Mouse (Mus musculus): Measurements from ENCODE around the gene Wfdc18. TPM values are rescaled to one million over a fixed set of nuclear protein-coding genes. Genes with fewer than 3 reads are reported as not detected.
A peak's percentile ranks its signal among the peaks of the same experiment; 100 is the strongest.

Gene Wfdc18
- polyA plus RNA-seq, 1 experiment from 2014 or later = not detected

DNA sequence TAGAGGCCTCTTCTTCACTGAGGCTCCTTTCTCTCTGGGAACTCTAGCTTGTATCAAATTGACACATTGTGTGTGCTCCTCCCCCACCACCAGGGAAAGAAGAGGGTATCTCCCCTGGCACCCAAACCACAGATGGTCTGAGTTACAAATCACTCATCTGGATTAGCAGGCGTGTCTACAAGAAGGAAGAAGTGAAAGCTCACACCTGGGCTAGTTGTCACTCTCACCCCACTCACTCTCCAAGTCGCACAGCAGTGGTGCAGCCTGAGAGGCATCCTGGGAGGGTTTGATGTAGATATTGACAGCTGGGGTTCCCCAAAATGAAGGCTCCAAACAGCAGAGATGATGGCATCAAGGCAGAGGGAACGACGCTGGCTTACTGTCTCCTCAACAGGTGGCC is 37.3 kb downstream of the Wfdc18 start:
- H3K36me3 ChIP-seq (replicated peaks; ENCODE audit: control insufficient read depth, insufficient read depth, low read depth, low read length) = no peaks in the 10 kb centered on the region
- H3K9ac ChIP-seq (replicated peaks; ENCODE audit: low read length) = no peak overlapping the region
- no peak overlapping the region for H3K4me3 ChIP-seq (ENCODE audit: low read depth, low read length)
- DNase-seq (ENCODE audit: low spot score) (no peak), ATAC-seq (replicated peaks; ENCODE audit: insufficient number of reproducible peaks, low FRiP score, low TSS enrichment, low read depth) (no peak)
- no peaks in the 10 kb centered on the region; the same call in 1 of the 2 replicates for H3K27me3 ChIP-seq (ENCODE audit: control insufficient read depth, insufficient read depth, low read length)
- no peak overlapping the region for H3K4me2 ChIP-seq (ENCODE audit: low read depth, low read length)
- WGBS = 66% methylated on average over 4 of the region's 4 CpGs
- H3K27ac ChIP-seq (replicated peaks; ENCODE audit: low read depth, low read length) = no peak overlapping the region
- no peaks in the 10 kb centered on the region for H3K4me1 ChIP-seq (ENCODE audit: control insufficient read depth, insufficient read depth, low read length)
- H3K9me3 ChIP-seq (replicated peaks; ENCODE audit: control insufficient read depth, low read length) = no peaks in the 10 kb centered on the region

DNA sequence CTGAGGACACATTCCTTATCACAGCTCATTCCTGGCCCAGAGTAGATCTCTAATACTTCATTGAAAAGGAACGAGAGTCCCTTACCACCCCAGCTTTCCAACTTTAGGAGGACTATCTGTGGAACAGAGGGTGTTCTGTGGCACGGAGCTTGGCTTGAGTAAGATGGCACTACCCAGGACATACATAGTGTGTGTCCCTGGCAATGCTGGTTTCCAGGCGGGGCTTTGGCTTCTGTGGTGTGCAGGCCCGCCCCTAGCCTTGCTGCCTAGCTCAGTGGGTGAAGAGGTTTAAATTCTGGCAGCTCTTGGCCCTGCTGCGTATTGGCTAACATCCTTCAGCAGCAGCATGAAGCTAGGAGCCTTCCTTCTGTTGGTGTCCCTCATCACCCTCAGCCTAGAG is 37.9 kb downstream of the Wfdc18 start, which contains the start of gene Wfdc21:
Wfdc21 (plus strand) TSS at position 260 of the 400 bp plus-strand sequence.
- no peaks in the 10 kb centered on the region for H3K4me1 ChIP-seq (ENCODE audit: control insufficient read depth, insufficient read depth, low read length)
- H3K27ac ChIP-seq (replicated peaks; ENCODE audit: low read depth, low read length) = no peak within 1 kb of the TSS
- no peak within 1 kb of the TSS for H3K9ac ChIP-seq (replicated peaks; ENCODE audit: low read length)
- H3K9me3 ChIP-seq (replicated peaks; ENCODE audit: control insufficient read depth, low read length) = no peaks in the 10 kb centered on the region
- DNase-seq (ENCODE audit: low spot score) = no peak
- no peaks in the 10 kb centered on the region; the same call in 1 of the 2 replicates for H3K27me3 ChIP-seq (ENCODE audit: control insufficient read depth, insufficient read depth, low read length)
- no peaks in the 10 kb centered on the region for H3K36me3 ChIP-seq (replicated peaks; ENCODE audit: control insufficient read depth, insufficient read depth, low read depth, low read length)
- ATAC-seq (replicated peaks; ENCODE audit: insufficient number of reproducible peaks, low FRiP score, low TSS enrichment, low read depth) = no peak
- H3K4me2 ChIP-seq (ENCODE audit: low read depth, low read length) = no peak within 1 kb of the TSS
- no peak within 1 kb of the TSS for H3K4me3 ChIP-seq (ENCODE audit: low read depth, low read length)
- 77% methylated on average over 5 of the region's 5 CpGs for WGBS

DNA sequence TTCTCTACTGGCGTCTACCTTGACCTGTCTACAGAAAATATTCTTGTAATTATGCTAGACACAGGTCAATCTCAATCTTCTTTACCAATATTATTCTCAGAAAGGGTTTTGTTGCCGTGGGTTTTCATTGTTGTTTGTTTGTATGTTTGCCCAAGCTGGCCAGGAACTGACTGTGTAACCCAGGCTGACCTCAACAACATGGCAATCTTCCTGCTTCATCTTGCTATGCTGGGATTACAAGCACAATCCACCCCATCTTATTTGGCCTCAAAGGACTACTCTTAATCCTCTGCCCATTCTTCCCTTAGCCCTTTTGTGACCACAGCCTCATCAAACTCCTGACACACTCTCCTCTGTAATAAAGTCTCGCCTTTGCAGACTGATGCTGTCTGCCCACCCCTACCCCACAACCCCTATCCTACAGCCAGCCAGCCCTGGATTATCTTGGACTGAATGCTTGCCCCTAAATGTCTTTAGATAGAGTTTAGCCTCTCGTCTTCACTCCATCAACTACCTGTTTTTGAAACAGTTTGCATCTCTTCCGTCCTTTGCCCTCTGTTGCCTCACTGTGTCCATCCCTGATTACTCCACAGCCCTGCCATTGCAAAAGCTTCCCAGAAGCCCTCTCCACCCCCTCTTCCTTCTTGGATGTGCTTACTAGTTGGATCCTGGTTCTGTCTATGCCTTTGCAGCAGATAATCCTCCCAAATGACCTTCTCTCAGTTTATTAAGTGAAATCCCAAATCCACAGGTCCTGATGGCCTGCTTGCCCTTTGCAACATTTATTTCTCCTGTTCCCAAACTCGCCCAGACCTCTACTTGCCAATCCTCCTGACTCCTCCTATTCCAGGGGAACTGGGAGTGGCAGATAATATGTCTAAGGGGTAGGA is 38.8 kb downstream of the Wfdc18 start:
- Histone ChIP-seq H3K4me1 (ENCODE audit: control insufficient read depth, insufficient read depth, low read length) (no peaks in the 10 kb centered on the region), H3K27ac (replicated peaks; ENCODE audit: low read depth, low read length) (no peak overlapping the region), H3K4me2 (ENCODE audit: low read depth, low read length) (no peak overlapping the region), H3K9me3 (replicated peaks; ENCODE audit: control insufficient read depth, low read length) (no peaks in the 10 kb centered on the region), H3K36me3 (replicated peaks; ENCODE audit: control insufficient read depth, insufficient read depth, low read depth, low read length) (no peaks in the 10 kb centered on the region), H3K27me3 (ENCODE audit: control insufficient read depth, insufficient read depth, low read length) (no peaks in the 10 kb centered on the region; the same call in 1 of the 2 replicates), H3K4me3 (ENCODE audit: low read depth, low read length) (no peak overlapping the region), H3K9ac (replicated peaks; ENCODE audit: low read length) (no peak overlapping the region)
- WGBS = 68% methylated on average over 6 of the region's 6 CpGs
- ATAC-seq (replicated peaks; ENCODE audit: insufficient number of reproducible peaks, low FRiP score, low TSS enrichment, low read depth) = no peak
- DNase-seq (ENCODE audit: low spot score) = no peak

DNA sequence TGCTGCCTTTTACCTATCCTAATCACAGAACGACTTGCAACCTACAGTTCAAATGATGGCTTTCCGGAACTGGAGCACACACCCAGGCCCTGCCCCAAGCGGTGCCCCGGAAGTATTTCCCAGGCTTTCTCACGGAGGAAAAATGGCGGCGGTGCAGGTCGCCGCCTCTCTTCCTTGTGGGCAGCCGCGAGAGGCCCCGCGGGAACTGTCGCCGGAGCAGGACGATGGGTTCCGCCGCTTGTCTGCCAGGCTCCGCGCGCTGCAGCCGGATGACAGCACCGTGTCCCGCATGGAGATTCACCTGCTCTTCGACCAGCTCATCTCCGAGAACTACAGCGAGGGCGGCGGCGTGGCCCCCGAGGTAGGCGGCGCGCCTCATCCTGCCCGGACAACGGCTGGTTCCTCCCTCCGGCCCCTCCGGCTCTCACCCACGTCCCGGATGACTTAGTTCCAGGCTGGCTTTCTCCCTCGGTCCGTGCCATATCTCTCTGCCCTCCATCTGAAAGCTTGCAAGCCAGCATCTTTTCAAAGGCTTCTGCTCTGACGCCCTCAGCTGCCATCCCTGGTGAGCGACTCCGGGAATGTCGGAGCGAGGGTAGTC is 44.9 kb downstream of the Wfdc18 start, which contains the start of gene Heatr6:
Heatr6 (plus strand) TSS at position 116 of the 601 bp plus-strand sequence.
- H3K4me3 ChIP-seq (ENCODE audit: low read depth, low read length) = peak within 1 kb of the TSS; percentile 88
- 0% methylated on average over 45 of the region's 47 CpGs for WGBS
- peak; percentile 94 for DNase-seq (ENCODE audit: low spot score)
- peak within 1 kb of the TSS; percentile 71 for H3K4me2 ChIP-seq (ENCODE audit: low read depth, low read length)
- H3K27ac ChIP-seq (replicated peaks; ENCODE audit: low read depth, low read length) = peak within 1 kb of the TSS; percentile 61; the same call in 1 of the 2 replicates
- H3K9ac ChIP-seq (replicated peaks; ENCODE audit: low read length) = peak within 1 kb of the TSS; percentile 91
- ATAC-seq (replicated peaks; ENCODE audit: insufficient number of reproducible peaks, low FRiP score, low TSS enrichment, low read depth) = peak; percentile 92
- H3K27me3 ChIP-seq (ENCODE audit: control insufficient read depth, insufficient read depth, low read length) = no peaks in the 10 kb centered on the region
- H3K9me3 ChIP-seq (replicated peaks; ENCODE audit: control insufficient read depth, low read length) = no peaks in the 10 kb centered on the region
- H3K36me3 ChIP-seq (replicated peaks; ENCODE audit: control insufficient read depth, insufficient read depth, low read depth, low read length) = no peaks in the 10 kb centered on the region; the same call in 1 of the 2 replicates
- H3K4me1 ChIP-seq (ENCODE audit: control insufficient read depth, insufficient read depth, low read length) = no peaks in the 10 kb centered on the region

DNA sequence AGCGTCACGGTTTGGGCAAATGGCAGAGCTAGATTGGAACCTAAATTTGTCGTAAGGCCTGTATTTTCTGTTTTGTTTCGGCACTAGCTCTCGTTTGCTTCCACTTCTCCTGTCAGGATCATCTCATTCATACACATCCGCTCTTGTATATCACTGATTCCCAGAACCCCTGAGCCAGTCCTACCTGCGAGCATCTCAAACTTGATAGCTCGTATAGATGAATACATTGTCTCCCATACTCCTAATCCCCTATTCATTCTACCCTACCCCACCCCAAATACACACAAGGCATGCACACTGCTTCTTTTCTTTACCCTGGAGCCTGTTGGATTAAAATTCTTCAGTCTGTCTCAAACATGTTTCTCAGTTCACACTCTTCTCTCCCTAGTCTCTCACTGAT is 45.4 kb downstream of the Wfdc18 start:
- no peaks in the 10 kb centered on the region for H3K27me3 ChIP-seq (ENCODE audit: control insufficient read depth, insufficient read depth, low read length)
- peak overlapping the region; percentile 91 for H3K9ac ChIP-seq (replicated peaks; ENCODE audit: low read length)
- peak overlapping the region; percentile 88 for H3K4me3 ChIP-seq (ENCODE audit: low read depth, low read length)
- 5% methylated on average over 8 of the region's 8 CpGs for WGBS
- peak overlapping the region; percentile 61; the same call in 1 of the 2 replicates for H3K27ac ChIP-seq (replicated peaks; ENCODE audit: low read depth, low read length)
- H3K4me1 ChIP-seq (ENCODE audit: control insufficient read depth, insufficient read depth, low read length) = no peaks in the 10 kb centered on the region
- DNase-seq (ENCODE audit: low spot score) = no peak
- H3K4me2 ChIP-seq (ENCODE audit: low read depth, low read length) = peak overlapping the region; percentile 71
- ATAC-seq (replicated peaks; ENCODE audit: insufficient number of reproducible peaks, low FRiP score, low TSS enrichment, low read depth) = no peak
- H3K9me3 ChIP-seq (replicated peaks; ENCODE audit: control insufficient read depth, low read length) = no peaks in the 10 kb centered on the region
- no peaks in the 10 kb centered on the region; the same call in none of the 2 replicates for H3K36me3 ChIP-seq (replicated peaks; ENCODE audit: control insufficient read depth, insufficient read depth, low read depth, low read length)

Other genes starting within 250 kb of the Wfdc18 start
- gene Mmp28, start 245.9 kb upstream of the Wfdc18 start, polyA plus RNA-seq (2014; fragmentation: Nextera tagmentation; extraction: Ambion mirVana) = 3.2 and 3.8 TPM in 2 replicates
- gene Taf15, start 235.9 kb upstream of the Wfdc18 start, polyA plus RNA-seq (2014; fragmentation: Nextera tagmentation; extraction: Ambion mirVana) = 7.5 and 8.9 TPM in 2 replicates
- not detected in 2 replicates for gene Heatr9, start 186.8 kb upstream of the Wfdc18 start, polyA plus RNA-seq (2014; fragmentation: Nextera tagmentation; extraction: Ambion mirVana)
- gene Ccl5, start 178.5 kb upstream of the Wfdc18 start, polyA plus RNA-seq (2014; fragmentation: Nextera tagmentation; extraction: Ambion mirVana) = not detected in 2 replicates
- gene Ccl9, start 130.4 kb upstream of the Wfdc18 start, polyA plus RNA-seq (2014; fragmentation: Nextera tagmentation; extraction: Ambion mirVana) = 1.2 and 3.1 TPM in 2 replicates
- 1.2 and 3.1 TPM in 2 replicates for gene Ccl6, start 115.9 kb upstream of the Wfdc18 start, polyA plus RNA-seq (2014; fragmentation: Nextera tagmentation; extraction: Ambion mirVana)
- gene Rpl9-ps1, start 63.4 kb upstream of the Wfdc18 start, polyA plus RNA-seq (2014; fragmentation: Nextera tagmentation; extraction: Ambion mirVana) = not detected in 2 replicates
- 0.68 and 1.6 TPM in 2 replicates for gene Ccl3, start 59.7 kb upstream of the Wfdc18 start, polyA plus RNA-seq (2014; fragmentation: Nextera tagmentation; extraction: Ambion mirVana)
- gene Ccl4, start 46.4 kb upstream of the Wfdc18 start, polyA plus RNA-seq (2014; fragmentation: Nextera tagmentation; extraction: Ambion mirVana) = 0.92 TPM in 1 of 2 replicates, not detected in the other
- 0.59 TPM in 1 of 2 replicates, not detected in the other for gene Wfdc17, start 5.0 kb upstream of the Wfdc18 start, polyA plus RNA-seq (2014; fragmentation: Nextera tagmentation; extraction: Ambion mirVana)
- 0.57 TPM in 1 of 2 replicates, not detected in the other for gene Wfdc21, start 37.9 kb downstream of the Wfdc18 start, polyA plus RNA-seq (2014; fragmentation: Nextera tagmentation; extraction: Ambion mirVana)
- gene Heatr6, start 44.7 kb downstream of the Wfdc18 start, polyA plus RNA-seq (2014; fragmentation: Nextera tagmentation; extraction: Ambion mirVana) = 21.6 and 22.3 TPM in 2 replicates
- not detected in 2 replicates for gene Hnf1b, start 141.0 kb downstream of the Wfdc18 start, polyA plus RNA-seq (2014; fragmentation: Nextera tagmentation; extraction: Ambion mirVana)
- gene Ddx52, start 233.0 kb downstream of the Wfdc18 start, polyA plus RNA-seq (2014; fragmentation: Nextera tagmentation; extraction: Ambion mirVana) = 57.5 and 60.5 TPM in 2 replicates

Measured in embryonic facial prominence, embryonic 11.5 days (tissue).